Mouse (Mus musculus) mouse embryonic stem cell (cell line): ENCODE results near the gene Sstr5.

Experiments
- in situ Hi-C, 2 experiments: fragments of 300-500 bp; cut with MboI; formaldehyde crosslinking; loops; 1 replicate in 1 of 2; 3 replicates in 1 of 2; pipeline ENCODE4 v1.14.3; 2019 to 2020; ENCODE audit warnings: low sequenced_read_pairs in 2 of 2, low pct_unique_long_range_greater_than_20kb in 1 of 2, mixed read lengths in 1 of 2; ENCODE audit not compliant: unreplicated experiment in 1 of 2

Gene Sstr5

DNA sequence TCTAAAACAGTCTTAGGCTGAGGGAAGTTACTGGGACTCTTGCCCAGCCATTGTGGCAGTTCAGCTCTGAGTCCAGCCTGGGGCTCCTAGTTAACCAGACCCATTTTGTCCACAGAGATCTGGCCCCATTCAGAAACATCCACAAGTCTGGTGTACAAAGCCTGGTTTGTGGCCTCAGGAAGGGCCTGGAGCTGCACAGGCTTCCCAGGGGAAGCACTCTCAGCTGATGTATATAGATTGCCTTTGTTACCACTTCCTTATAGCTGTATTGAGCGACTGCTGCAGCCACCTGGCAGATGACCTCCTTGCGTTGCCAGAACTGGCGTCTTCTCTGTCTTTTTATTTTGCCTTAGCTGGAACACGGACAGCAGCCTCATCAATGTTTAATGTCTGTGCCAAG lies 52.0 kb downstream of the Sstr5 start:
- in situ Hi-C loops, result no loop called here

DNA sequence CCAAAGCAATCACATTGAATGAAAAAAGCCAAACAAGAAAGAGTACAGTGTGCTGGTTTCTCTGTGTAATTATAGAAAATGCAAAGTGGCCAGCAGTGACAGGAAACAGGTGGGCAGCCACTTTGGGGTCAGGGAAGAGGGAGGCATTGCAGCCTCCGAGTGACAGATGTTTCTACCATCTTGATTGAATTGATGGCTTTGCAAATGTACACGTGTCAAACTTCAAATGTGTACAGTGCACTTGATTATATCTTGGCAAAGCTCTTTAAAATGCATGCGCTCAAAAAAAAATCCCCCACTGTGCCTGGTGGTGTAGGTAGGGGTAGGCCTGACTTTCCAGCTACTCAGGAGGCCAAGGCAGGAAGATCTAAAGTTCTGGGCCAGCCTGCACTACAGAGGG lies 54.2 kb downstream of the Sstr5 start:
- in situ Hi-C loops, result no loop called here

DNA sequence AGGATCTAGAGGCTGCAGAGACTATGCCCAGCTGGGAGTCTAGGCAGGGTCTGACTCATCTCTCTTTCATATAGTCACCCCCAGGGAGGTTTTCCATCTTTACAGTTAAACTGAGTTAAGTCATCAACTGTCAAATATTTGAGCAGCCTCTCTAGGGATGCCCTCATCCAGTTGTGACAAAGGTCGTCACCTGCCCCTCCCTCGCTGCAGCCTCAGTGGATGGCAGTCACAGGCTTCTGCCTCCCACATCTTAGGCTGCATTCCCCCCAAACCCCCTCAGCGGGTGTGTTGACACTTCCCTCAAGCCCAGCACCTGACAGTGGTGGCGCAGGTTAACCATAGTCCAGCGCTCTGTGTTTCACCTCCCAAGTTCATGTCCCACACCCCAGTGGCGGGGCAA lies 55.7 kb downstream of the Sstr5 start:
- in situ Hi-C loops, result no loop called here
